Mouse (Mus musculus) adrenal gland, postnatal 10 days (tissue): ENCODE results near the gene Nova2. TPM values are rescaled to one million over a fixed set of nuclear protein-coding genes. Genes with fewer than 3 reads are reported as not detected.

ENCODE experiments used
- DNase-seq: peaks from one replicate; pipeline ENCODE4 v3.0.0; 2021; ENCODE audit warnings: mixed read lengths
- total RNA-seq, 2 experiments: library from RNA; stranded (reverse); gene quantifications; 2 replicates each; pipeline ENCODE4 v1.2.3; 2021

Gene Nova2
- total RNA-seq, 2 experiments from 2014 or later, result 6.1 to 7.4 TPM

DNA sequence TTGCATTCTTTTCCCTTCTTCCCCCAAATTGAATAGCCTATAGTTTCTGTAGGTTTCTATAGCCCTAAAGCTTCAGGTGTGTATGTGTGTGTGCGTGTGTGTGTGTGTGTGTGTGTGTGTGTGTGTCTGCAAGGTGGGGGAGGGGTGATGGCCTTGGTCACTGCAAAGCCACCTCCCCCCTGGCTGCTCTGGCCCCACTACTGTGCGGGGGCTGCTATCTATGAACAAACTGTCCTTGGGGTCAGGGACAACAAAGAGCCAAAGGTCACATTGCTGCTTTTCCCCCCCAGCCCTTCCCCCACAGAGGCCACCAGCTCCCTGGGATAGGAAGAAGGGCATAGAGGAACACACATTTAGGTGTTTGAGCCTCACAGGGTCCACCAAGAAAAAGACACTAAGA is 87.2 kb downstream of the Nova2 start:
- no peak for DNase-seq

DNA sequence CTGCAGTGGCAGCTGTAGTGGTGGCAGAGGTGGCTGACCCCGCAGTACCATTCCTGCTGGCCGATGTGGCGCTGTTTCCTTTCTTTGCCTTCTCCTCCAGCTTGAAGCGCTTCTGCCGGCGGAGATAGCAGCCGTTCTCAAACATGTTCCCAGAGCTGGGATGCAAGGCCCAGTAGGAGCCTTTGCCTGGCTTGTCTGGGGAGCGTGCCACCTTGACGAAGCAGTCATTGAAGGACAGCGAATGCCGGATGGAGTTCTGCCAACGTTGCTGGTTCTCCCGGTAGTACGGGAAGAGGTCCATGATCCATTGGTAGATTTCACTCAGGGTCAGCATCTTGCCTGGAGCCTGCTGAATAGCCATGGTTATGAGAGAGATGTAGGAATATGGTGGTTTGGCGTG is 88.8 kb downstream of the Nova2 start:
- DNase-seq, result no peak

Other genes starting within 250 kb of the Nova2 start
- not detected for gene Psg20, start 239.7 kb upstream of the Nova2 start, total RNA-seq
- gene Psg22, start 207.8 kb upstream of the Nova2 start, total RNA-seq, result not detected
- gene Psg19, start 127.4 kb upstream of the Nova2 start, total RNA-seq, result not detected
- gene Psg17, start 104.3 kb upstream of the Nova2 start, total RNA-seq, result not detected
- gene Mill2, start 85.9 kb upstream of the Nova2 start, total RNA-seq, result 1 to 10 TPM; 3.7 to 5.0 TPM
- gene Pglyrp1, start 54.6 kb upstream of the Nova2 start, total RNA-seq, result 1 to 10 TPM; 5.0 to 7.9 TPM
- 10 to 100 TPM; 12.5 to 13.9 TPM for gene Ccdc61, start 15.5 kb upstream of the Nova2 start, total RNA-seq
- gene Nanos2, start 61.5 kb downstream of the Nova2 start, total RNA-seq, result not detected
- 1 to 10 TPM; 6.4 to 6.8 TPM for gene Mypop, start 65.4 kb downstream of the Nova2 start, total RNA-seq
- gene Irf2bp1, start 78.2 kb downstream of the Nova2 start, total RNA-seq, result 10 to 100 TPM; 36.9 to 37.2 TPM
- gene Foxa3, start 97.7 kb downstream of the Nova2 start, total RNA-seq, result 10 to 100 TPM in 1 of 2 experiments, 1 to 10 TPM in 1; 4.8 to 14.0 TPM
- 10 to 100 TPM; 78.0 to 89.0 TPM for gene Sympk, start 98.5 kb downstream of the Nova2 start, total RNA-seq
- not detected for gene Rsph6a, start 128.8 kb downstream of the Nova2 start, total RNA-seq
- 10 to 100 TPM; 43.5 to 48.4 TPM for gene Dmwd, start 150.3 kb downstream of the Nova2 start, total RNA-seq
- gene Dmpk, start 158.0 kb downstream of the Nova2 start, total RNA-seq, result 10 to 100 TPM; 51.8 to 93.9 TPM
- gene Six5, start 168.7 kb downstream of the Nova2 start, total RNA-seq, result 10 to 100 TPM; 12.3 to 17.3 TPM
- under 1 TPM; 0.21 to 0.24 TPM for gene Gm4969, start 192.5 kb downstream of the Nova2 start, total RNA-seq
- 10 to 100 TPM; 10.7 to 11.1 TPM for gene Fbxo46, start 194.0 kb downstream of the Nova2 start, total RNA-seq
- 10 to 100 TPM; 12.5 to 12.6 TPM for gene Qpctl, start 223.4 kb downstream of the Nova2 start, total RNA-seq
- gene Snrpd2, start 223.8 kb downstream of the Nova2 start, total RNA-seq, result 10 to 100 TPM; 90.1 to 91.2 TPM
- gene Gipr, start 240.2 kb downstream of the Nova2 start, total RNA-seq, result under 1 TPM; 0.75 to 0.94 TPM